Mouse (Mus musculus): ENCODE data around the gene Dnajb14. TPM values are rescaled to one million over a fixed set of nuclear protein-coding genes. Genes with fewer than 3 reads are reported as not detected.
"Not testable (repeated sequence)": the region's sequence is repeated elsewhere in the genome, so short reads cannot be mapped to it uniquely, and the experiment has no call there.

The Dnajb14 gene
- total RNA-seq (2021), result 10 to 100 TPM; 28.3 to 30.1 TPM

- intact Hi-C loops (cut with DNase I), result loop anchor here (5.0 kb wide), 2 partner anchors 50 to 275 kb away; partner anchors contain the start of genes Lamtor3, Mttp and Trmt10a
- DNase-seq, result peak; percentile 56
These were observed at the start of gene Dnajb14 for GRCm38 (mm10) chr3:137867437-137868093. Dnajb14 (plus strand) TSS chr3:137867675.

GRCm38 (mm10) chr3:137818713-137819112 lies 48.8 kb upstream of the Dnajb14 start:
- DNase-seq, result peak; percentile 2
- intact Hi-C loops (cut with DNase I), result no loop called here

DNA sequence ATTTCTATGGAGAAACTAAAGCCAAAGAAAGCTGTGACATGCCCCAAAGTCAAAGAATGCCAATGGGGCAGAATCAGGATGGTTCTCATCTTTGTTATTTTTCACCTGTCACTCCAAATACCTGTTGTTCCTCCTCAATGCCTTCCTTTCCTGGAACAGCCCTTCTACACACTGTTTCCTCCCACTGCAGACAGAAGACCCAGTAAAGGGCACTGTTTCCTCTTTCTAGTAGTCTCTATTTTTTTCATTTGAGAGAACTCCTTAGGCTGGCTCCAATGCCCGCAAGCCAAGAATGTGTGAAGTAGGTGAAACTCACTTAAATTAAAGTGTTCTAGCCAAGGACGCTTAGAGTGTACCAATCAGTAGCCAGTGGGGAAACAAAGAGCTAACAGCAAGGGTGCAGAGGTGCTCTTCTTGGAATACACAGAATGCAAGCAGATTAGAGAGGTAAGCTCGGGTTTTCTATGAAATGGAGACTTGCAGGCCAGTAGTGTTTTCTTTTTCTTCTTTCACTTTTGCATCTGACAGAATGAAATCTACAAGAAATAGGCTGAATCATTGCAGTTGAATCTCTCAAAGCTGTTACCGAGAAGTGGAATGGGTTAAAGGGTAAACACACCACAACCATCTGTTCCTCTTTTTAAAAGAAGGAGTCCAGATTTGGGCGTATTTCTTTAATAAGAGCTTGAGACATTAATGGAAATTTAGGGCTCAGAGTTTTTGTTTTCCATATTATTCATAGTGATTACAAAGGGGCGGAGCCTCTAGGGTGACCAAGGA lies 46.6 kb upstream of the Dnajb14 start:
- intact Hi-C loops (cut with DNase I), result no loop called here

GRCm38 (mm10) chr3:137823317-137823716 lies 44.2 kb upstream of the Dnajb14 start:
- intact Hi-C loops (cut with DNase I), result no loop called here
- DNase-seq, result no peak

More for the DNA sequence above, 46.6 kb upstream of the Dnajb14 start:
- DNase-seq, result no peak

DNA sequence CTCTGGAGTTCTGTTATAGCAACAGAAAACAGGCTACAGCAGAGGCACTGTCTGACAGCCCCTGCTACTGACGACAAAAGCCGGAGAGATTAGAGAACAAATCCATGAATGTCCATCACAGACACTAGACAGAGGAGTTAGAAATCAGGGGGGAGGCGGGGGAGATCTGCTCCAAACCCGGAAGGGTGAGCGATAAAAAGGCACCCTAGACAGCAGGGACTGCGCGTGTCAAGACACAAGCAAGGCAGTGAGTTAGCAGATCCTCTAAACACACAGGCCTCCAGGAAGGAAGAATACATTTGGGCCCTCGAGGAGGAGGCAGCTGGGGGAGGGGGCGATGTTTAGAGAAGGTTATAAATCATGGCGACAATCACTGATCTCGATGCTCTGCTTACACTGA lies 39.8 kb upstream of the Dnajb14 start:
- intact Hi-C loops (cut with DNase I), result no loop called here
- DNase-seq, result no peak

DNA sequence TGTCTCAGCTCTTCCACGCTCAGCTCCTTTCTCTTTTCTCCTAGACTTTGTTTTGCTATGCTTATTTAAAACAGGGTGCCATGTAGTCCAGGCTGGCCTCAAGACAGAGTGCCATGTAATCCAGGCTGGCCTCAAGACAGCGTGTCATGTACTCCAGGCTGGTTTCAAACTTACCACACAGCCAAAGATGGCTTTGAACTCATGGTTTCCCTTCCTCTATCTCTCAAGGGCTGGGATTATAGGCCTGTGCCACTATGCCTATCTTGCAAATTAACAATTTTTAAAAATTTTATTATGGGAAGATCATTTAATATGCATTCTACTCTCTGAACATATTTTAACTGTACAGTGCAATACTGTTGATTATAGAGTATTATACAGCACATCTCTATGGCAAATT lies 36.3 kb upstream of the Dnajb14 start:
- intact Hi-C loops (cut with DNase I), result no loop called here
- DNase-seq, result no peak

- no peak for DNase-seq
- intact Hi-C loops (cut with DNase I), result no loop called here
These were observed 34.3 kb upstream of the Dnajb14 start for GRCm38 (mm10) chr3:137833128-137833527.

GRCm38 (mm10) chr3:137833698-137834097 lies 33.8 kb upstream of the Dnajb14 start:
- intact Hi-C loops (cut with DNase I), result no loop called here
- no peak for DNase-seq

- intact Hi-C loops (cut with DNase I), result no loop called here
- DNase-seq, result no peak
These were observed 30.9 kb upstream of the Dnajb14 start for GRCm38 (mm10) chr3:137836543-137836942.

- intact Hi-C loops (cut with DNase I), result no loop called here
- DNase-seq, result no peak
These were observed 29.3 kb upstream of the Dnajb14 start for GRCm38 (mm10) chr3:137838160-137838559.

GRCm38 (mm10) chr3:137842944-137843343 lies 24.5 kb upstream of the Dnajb14 start:
- intact Hi-C loops (cut with DNase I), result no loop called here
- no peak for DNase-seq

DNA sequence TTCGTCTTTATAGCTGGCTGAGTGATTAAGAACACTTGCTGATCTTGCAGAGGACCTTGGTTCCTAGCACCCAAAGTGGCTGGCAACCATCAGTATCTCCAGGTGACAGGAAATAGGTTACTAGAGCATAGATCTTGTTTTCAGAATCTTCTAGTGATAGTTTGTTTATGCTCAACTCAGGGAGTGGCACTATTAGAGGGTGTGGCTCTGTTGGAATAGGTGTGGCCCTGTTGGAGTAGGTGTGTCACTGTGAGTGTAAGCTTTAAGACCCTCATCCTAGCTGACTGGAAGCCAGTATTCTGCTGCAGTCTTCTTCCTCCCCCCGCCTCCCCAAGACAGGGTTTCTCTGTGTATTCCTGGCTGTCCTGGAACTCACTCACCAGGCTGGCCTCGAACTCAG lies 23.2 kb upstream of the Dnajb14 start:
- intact Hi-C loops (cut with DNase I), result no loop called here
- DNase-seq, result no peak

DNA sequence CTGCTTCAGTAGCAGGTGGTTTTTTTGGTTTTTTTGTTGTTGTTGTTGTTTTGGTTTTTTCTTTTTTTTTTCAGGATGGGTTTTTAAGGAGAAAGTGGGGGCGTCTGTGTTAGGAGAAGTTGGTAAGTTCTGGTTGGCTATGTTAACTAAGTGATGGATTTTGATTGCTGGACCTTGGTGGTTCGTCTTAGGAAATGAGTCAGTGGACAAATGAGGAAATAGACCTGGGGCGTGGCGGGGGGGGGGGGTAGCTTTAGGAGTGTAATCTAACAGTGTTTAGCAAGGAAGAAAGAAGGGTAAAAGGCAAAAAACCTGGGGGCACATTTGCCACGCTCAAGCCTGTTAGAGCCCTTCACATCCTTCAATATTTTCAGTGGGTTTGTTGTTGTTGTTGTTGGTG lies 20.9 kb upstream of the Dnajb14 start:
- DNase-seq, result no peak
- intact Hi-C loops (cut with DNase I), result no loop called here

DNA sequence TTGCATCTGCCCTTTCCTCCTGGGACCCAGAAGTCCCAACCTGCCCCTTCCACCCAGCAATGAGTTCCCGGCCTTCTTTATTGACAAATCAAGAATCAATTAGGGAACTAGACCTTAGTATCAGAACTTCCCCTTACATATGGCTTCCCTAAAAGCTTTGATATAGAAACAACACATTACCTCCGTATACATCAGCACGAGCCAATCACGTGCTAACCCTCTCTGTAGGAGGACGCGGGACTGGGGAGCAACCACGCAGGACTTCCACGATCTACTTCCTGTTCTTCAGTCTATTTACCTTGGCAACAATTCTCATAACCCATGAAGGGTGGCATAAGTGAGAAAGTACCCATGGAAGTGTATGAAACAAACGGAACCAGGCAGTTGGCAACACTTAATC lies 19.1 kb upstream of the Dnajb14 start:
- no peak for DNase-seq
- intact Hi-C loops (cut with DNase I), result no loop called here

- no peak for DNase-seq
- intact Hi-C loops (cut with DNase I), result no loop called here
These were observed 17.8 kb upstream of the Dnajb14 start for GRCm38 (mm10) chr3:137849697-137850096.

GRCm38 (mm10) chr3:137851196-137851595 lies 16.3 kb upstream of the Dnajb14 start:
- no peak for DNase-seq
- intact Hi-C loops (cut with DNase I), result no loop called here

- intact Hi-C loops (cut with DNase I); DNase-seq: not testable (repeated sequence)
These were observed 14.5 kb upstream of the Dnajb14 start for GRCm38 (mm10) chr3:137853011-137853410.

DNA sequence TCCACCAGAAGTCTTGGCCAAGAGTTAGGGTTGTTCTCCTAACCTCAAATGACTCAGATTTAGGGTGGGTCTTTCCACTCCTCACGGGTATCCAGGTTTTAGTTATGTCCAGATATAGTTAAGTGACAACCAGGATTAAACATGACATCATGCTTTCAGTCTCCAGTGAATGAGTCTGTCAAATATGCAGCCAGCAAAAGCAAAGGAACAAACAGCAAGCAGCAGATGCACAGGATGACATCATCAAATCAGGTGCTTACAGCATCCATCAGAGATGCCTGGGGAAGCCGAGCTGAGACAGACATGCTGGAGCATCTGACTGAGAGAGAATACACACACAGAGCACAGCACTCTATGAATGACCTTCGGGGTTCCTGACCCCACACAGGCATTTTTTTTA lies 12.1 kb upstream of the Dnajb14 start:
- DNase-seq, result no peak
- intact Hi-C loops (cut with DNase I), result no loop called here

DNA sequence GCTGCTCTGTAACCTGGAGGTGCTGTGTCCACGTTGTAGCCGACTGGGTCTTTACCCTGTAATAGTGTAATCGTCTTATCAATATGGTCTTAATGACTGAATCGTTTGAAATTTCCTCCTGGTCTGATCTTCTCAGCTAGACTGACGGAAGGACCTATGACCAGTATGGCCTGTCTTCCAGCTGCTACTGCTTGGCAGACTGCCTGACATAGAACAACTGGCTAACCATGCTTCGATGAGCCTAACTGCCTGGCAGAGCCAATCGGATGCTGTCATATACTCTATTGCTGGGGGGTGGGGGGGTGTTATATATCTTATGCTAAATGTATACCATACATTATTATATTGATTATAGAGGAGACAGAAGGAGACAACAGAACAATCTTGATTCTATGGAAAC lies 11.4 kb upstream of the Dnajb14 start:
- DNase-seq, result no peak
- intact Hi-C loops (cut with DNase I), result no loop called here

GRCm38 (mm10) chr3:137860394-137861170 lies 6.9 kb upstream of the Dnajb14 start:
- intact Hi-C loops (cut with DNase I), result no loop called here

GRCm38 (mm10) chr3:137861436-137861835 lies 6.0 kb upstream of the Dnajb14 start:
- intact Hi-C loops (cut with DNase I), result no loop called here
- DNase-seq, result no peak

More at GRCm38 (mm10) chr3:137860394-137861170, 6.9 kb upstream of the Dnajb14 start:
- peak; percentile 29 for DNase-seq

Measured in left cerebral cortex, postnatal 4 days (tissue).